Mouse (Mus musculus): ENCODE results near the gene Prdm12.
"Not testable (repeated sequence)": the region's sequence is repeated elsewhere in the genome, so short reads cannot be mapped to it uniquely, and the experiment has no call there.

The Prdm12 gene

GRCm38 (mm10) chr2:31641929-31642328 is 2.1 kb downstream of the Prdm12 start:
- DNase-seq (ENCODE audit: low spot score in 2 of 2) = no peak

- peak in 1 of 2 experiments; percentile 81 for DNase-seq (ENCODE audit: low spot score in 2 of 2)
These were observed 14.4 kb downstream of the Prdm12 start for GRCm38 (mm10) chr2:31653971-31654853.

GRCm38 (mm10) chr2:31654854-31655559 is 15.2 kb downstream of the Prdm12 start:
- peak in 1 of 2 experiments; percentile 67 for DNase-seq (ENCODE audit: low spot score in 2 of 2)

- DNase-seq (ENCODE audit: low spot score in 2 of 2) = no peak
These were observed 16.5 kb downstream of the Prdm12 start for GRCm38 (mm10) chr2:31656374-31656773.

- DNase-seq (ENCODE audit: low spot score in 2 of 2) = no peak
These were observed 23.3 kb downstream of the Prdm12 start for GRCm38 (mm10) chr2:31662939-31663803.

- DNase-seq (ENCODE audit: low spot score in 2 of 2) = no peak
These were observed 24.0 kb downstream of the Prdm12 start for GRCm38 (mm10) chr2:31663804-31664180.

- DNase-seq (ENCODE audit: low spot score in 2 of 2) = no peak
These were observed 27.5 kb downstream of the Prdm12 start for GRCm38 (mm10) chr2:31667332-31667731.

- DNase-seq (ENCODE audit: low spot score in 2 of 2) = peak; percentile 86 to 95
These were observed 30.8 kb downstream of the Prdm12 start, which contains the start of gene Exosc2 for GRCm38 (mm10) chr2:31670551-31671035. TSS of gene Exosc2 (plus strand) at chr2:31670715.

GRCm38 (mm10) chr2:31678641-31679040 is 38.8 kb downstream of the Prdm12 start:
- no peak for DNase-seq (ENCODE audit: low spot score in 2 of 2)

- not testable (repeated sequence) for DNase-seq (ENCODE audit: low spot score in 2 of 2)
These were observed 41.3 kb downstream of the Prdm12 start for GRCm38 (mm10) chr2:31681051-31681707.

GRCm38 (mm10) chr2:31681731-31682235 is 41.9 kb downstream of the Prdm12 start:
- no peak for DNase-seq (ENCODE audit: low spot score in 2 of 2)

- peak in 1 of 2 experiments; percentile 57 for DNase-seq (ENCODE audit: low spot score in 2 of 2)
These were observed 43.8 kb downstream of the Prdm12 start for GRCm38 (mm10) chr2:31683666-31684065.

GRCm38 (mm10) chr2:31688074-31688925 is 48.5 kb downstream of the Prdm12 start, which contains the start of gene Abl1:
TSS of gene Abl1 (plus strand) at chr2:31688376.
- DNase-seq (ENCODE audit: low spot score in 2 of 2) = peak; percentile 95 to 97

- no peak for DNase-seq (ENCODE audit: low spot score in 2 of 2)
These were observed 49.2 kb downstream of the Prdm12 start for GRCm38 (mm10) chr2:31689045-31689444.

- DNase-seq (ENCODE audit: low spot score in 2 of 2) = no peak
These were observed 50.2 kb downstream of the Prdm12 start for GRCm38 (mm10) chr2:31690063-31690462.

GRCm38 (mm10) chr2:31698209-31698608 is 58.4 kb downstream of the Prdm12 start:
- DNase-seq (ENCODE audit: low spot score in 2 of 2) = no peak

- no peak for DNase-seq (ENCODE audit: low spot score in 2 of 2)
These were observed 61.0 kb downstream of the Prdm12 start for GRCm38 (mm10) chr2:31700545-31701446.

GRCm38 (mm10) chr2:31703226-31703625 is 63.4 kb downstream of the Prdm12 start:
- no peak for DNase-seq (ENCODE audit: low spot score in 2 of 2)

Measured in left cerebral cortex, adult 9 months (tissue).